Mouse (Mus musculus): ENCODE data around the gene Olfr1489. TPM values are rescaled to one million over a fixed set of nuclear protein-coding genes. Genes with fewer than 3 reads are reported as not detected.
"Not testable (repeated sequence)": the region's sequence is repeated elsewhere in the genome, so short reads cannot be mapped to it uniquely, and the experiment has no call there.

Olfr1489 gene
- not detected in 2 replicates for polyA plus RNA-seq (2011; ENCODE audit: insufficient read length, low read depth, missing spikeins)

DNA sequence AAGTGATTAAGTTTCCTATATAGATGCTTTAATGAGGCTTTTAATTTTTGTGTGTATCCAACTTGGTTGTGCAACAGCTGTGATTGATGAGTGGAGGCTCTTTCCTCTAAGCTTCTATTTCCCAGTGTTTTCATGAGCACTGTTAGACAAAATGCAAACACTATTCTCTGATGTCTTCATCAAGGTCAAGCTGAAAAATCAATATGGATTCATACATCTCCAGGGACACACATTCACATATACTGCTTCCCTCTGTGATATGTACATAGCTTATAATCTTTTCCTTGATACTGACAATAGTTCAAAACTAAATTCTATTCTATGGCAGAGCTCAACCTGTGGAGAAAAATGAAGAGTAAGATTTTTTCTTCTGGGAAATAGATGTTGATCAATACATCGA lies at the start of gene Olfr1489:
TSS of gene Olfr1489 (plus strand) at position 301 of the 400 bp plus-strand sequence.
- no peak within 1 kb of the TSS for H3K27ac ChIP-seq (ENCODE audit: insufficient read depth, low read length)
- no peak within 1 kb of the TSS for H3K4me3 ChIP-seq (ENCODE audit: insufficient read depth, low read length)
- TF ChIP-seq POLR2A (IDR thresholded peaks at IDR 0.05; ENCODE audit: low read depth, low read length): no peak
- TF ChIP-seq CTCF (IDR thresholded peaks at IDR 0.05; ENCODE audit: borderline replicate concordance, insufficient read depth, low read length): no peak
- no peaks in the 10 kb centered on the region for H3K4me1 ChIP-seq (ENCODE audit: control insufficient read depth, insufficient read depth, low read length)

DNA sequence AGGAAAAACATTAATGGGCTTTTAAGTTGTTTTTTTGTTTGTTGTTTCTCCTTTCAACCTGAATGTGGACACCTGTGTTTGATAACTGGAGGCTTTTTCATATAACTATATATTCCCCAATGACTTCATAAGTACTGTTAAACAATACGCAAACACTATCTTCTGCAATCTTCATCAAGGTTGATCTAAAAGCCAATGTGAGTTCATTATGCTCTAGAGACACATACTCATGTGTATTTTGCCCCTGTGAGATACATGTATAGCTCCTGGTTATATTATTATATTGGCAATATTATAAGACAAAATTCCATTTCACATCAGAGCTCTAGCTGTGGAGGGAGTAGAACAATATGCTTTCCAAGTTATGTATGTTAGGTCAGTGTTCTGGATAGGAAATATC lies 48.2 kb upstream of the Olfr1489 start, which contains the start of gene Olfr1484:
TSS of gene Olfr1484 (plus strand) at position 301 of the 400 bp plus-strand sequence.
- TF ChIP-seq POLR2A (IDR thresholded peaks at IDR 0.05; ENCODE audit: low read depth, low read length) (no peak), CTCF (IDR thresholded peaks at IDR 0.05; ENCODE audit: borderline replicate concordance, insufficient read depth, low read length) (no peak)
- Histone ChIP-seq H3K4me3 (ENCODE audit: insufficient read depth, low read length) (no peak within 1 kb of the TSS), H3K4me1 (ENCODE audit: control insufficient read depth, insufficient read depth, low read length) (no peaks in the 10 kb centered on the region), H3K27ac (ENCODE audit: insufficient read depth, low read length) (no peak within 1 kb of the TSS)

GRCm38 (mm10) chr19:13617075-13617474 lies 14.3 kb upstream of the Olfr1489 start, which contains the start of gene Olfr1487:
Gene Olfr1487, plus strand, starts transcription at chr19:13617375.
- not testable (repeated sequence) for H3K4me1 ChIP-seq (ENCODE audit: control insufficient read depth, insufficient read depth, low read length)

DNA sequence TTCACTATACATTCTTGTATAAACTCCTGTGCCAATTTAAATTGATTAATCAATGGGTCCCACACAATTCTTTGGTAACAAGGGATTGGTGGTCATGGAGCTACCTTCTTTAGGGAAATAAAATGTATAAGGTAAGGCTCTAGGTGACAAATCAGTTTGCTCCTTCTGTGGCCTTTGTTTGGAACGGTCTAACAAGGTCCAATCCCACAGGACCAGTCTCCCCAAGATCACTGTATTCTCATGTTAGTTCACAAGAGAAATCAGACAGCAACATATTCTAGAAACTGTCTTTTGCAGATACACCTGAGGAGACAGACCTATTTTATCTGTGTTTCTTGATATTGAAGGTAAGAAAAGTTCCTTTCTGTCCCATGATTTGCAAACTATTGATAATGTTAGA lies 19.4 kb downstream of the Olfr1489 start, which contains the start of gene Olfr1490:
TSS of gene Olfr1490 (plus strand) at position 301 of the 400 bp plus-strand sequence.
- no peak within 1 kb of the TSS for H3K27ac ChIP-seq (ENCODE audit: insufficient read depth, low read length)
- H3K4me3 ChIP-seq (ENCODE audit: insufficient read depth, low read length): no peak within 1 kb of the TSS
- no peaks in the 10 kb centered on the region for H3K4me1 ChIP-seq (ENCODE audit: control insufficient read depth, insufficient read depth, low read length)
- TF ChIP-seq POLR2A (IDR thresholded peaks at IDR 0.05; ENCODE audit: low read depth, low read length) (no peak), CTCF (IDR thresholded peaks at IDR 0.05; ENCODE audit: borderline replicate concordance, insufficient read depth, low read length) (no peak)

More at GRCm38 (mm10) chr19:13617075-13617474, 14.3 kb upstream of the Olfr1489 start, which contains the start of gene Olfr1487:
- H3K27ac ChIP-seq (ENCODE audit: insufficient read depth, low read length); H3K4me3 ChIP-seq (ENCODE audit: insufficient read depth, low read length): not testable (repeated sequence)

Other genes with a start within 250 kb of the Olfr1489 start
- gene Olfr1469, start 223.8 kb upstream of the Olfr1489 start, polyA plus RNA-seq (2011; ENCODE audit: insufficient read length, low read depth, missing spikeins): not detected in 2 replicates
- not detected in 2 replicates for gene Olfr1471, start 188.2 kb upstream of the Olfr1489 start, polyA plus RNA-seq (2011; ENCODE audit: insufficient read length, low read depth, missing spikeins)
- gene Olfr1472, start 175.5 kb upstream of the Olfr1489 start, polyA plus RNA-seq (2011; ENCODE audit: insufficient read length, low read depth, missing spikeins): not detected in 2 replicates
- gene Olfr1474, start 162.1 kb upstream of the Olfr1489 start, polyA plus RNA-seq (2011; ENCODE audit: insufficient read length, low read depth, missing spikeins): not detected in 2 replicates
- not detected in 2 replicates for gene Olfr1475, start 151.4 kb upstream of the Olfr1489 start, polyA plus RNA-seq (2011; ENCODE audit: insufficient read length, low read depth, missing spikeins)
- not detected in 2 replicates for gene Olfr1477, start 131.1 kb upstream of the Olfr1489 start, polyA plus RNA-seq (2011; ENCODE audit: insufficient read length, low read depth, missing spikeins)
- gene Olfr1480, start 103.7 kb upstream of the Olfr1489 start, polyA plus RNA-seq (2011; ENCODE audit: insufficient read length, low read depth, missing spikeins): not detected in 2 replicates
- not detected in 2 replicates for gene Olfr1484, start 48.1 kb upstream of the Olfr1489 start, polyA plus RNA-seq (2011; ENCODE audit: insufficient read length, low read depth, missing spikeins)
- not detected in 2 replicates for gene Olfr1487, start 14.2 kb upstream of the Olfr1489 start, polyA plus RNA-seq (2011; ENCODE audit: insufficient read length, low read depth, missing spikeins)
- not detected in 2 replicates for gene Olfr1490, start 19.5 kb downstream of the Olfr1489 start, polyA plus RNA-seq (2011; ENCODE audit: insufficient read length, low read depth, missing spikeins)
- not detected in 2 replicates for gene Olfr1491, start 65.6 kb downstream of the Olfr1489 start, polyA plus RNA-seq (2011; ENCODE audit: insufficient read length, low read depth, missing spikeins)
- not detected in 2 replicates for gene Olfr1493-ps1, start 91.7 kb downstream of the Olfr1489 start, polyA plus RNA-seq (2011; ENCODE audit: insufficient read length, low read depth, missing spikeins)
- not detected in 2 replicates for gene Olfr1494, start 108.1 kb downstream of the Olfr1489 start, polyA plus RNA-seq (2011; ENCODE audit: insufficient read length, low read depth, missing spikeins)
- not detected in 2 replicates for gene Olfr1495, start 133.0 kb downstream of the Olfr1489 start, polyA plus RNA-seq (2011; ENCODE audit: insufficient read length, low read depth, missing spikeins)
- gene Olfr1496, start 146.3 kb downstream of the Olfr1489 start, polyA plus RNA-seq (2011; ENCODE audit: insufficient read length, low read depth, missing spikeins): not detected in 2 replicates
- not detected in 2 replicates for gene Olfr1497, start 166.6 kb downstream of the Olfr1489 start, polyA plus RNA-seq (2011; ENCODE audit: insufficient read length, low read depth, missing spikeins)
- gene Olfr1499, start 187.8 kb downstream of the Olfr1489 start, polyA plus RNA-seq (2011; ENCODE audit: insufficient read length, low read depth, missing spikeins): not detected in 2 replicates
- gene Olfr1500, start 198.9 kb downstream of the Olfr1489 start, polyA plus RNA-seq (2011; ENCODE audit: insufficient read length, low read depth, missing spikeins): not detected in 2 replicates
- gene Olfr1501, start 219.1 kb downstream of the Olfr1489 start, polyA plus RNA-seq (2011; ENCODE audit: insufficient read length, low read depth, missing spikeins): not detected in 2 replicates
- not detected in 2 replicates for gene Olfr1502, start 230.2 kb downstream of the Olfr1489 start, polyA plus RNA-seq (2011; ENCODE audit: insufficient read length, low read depth, missing spikeins)